ENCODE assay signal across 8 mouse cellular contexts in genomic region chr8:123412560-123413170, GRCm38 (mm10). TPM values are rescaled to one million over a fixed set of nuclear protein-coding genes. Genes with fewer than 3 reads are reported as not detected.
DNase-seq lines count a peak whose midpoint lies in the region; ATAC-seq and TF ChIP-seq lines count a peak whose summit lies in the region.
"Had no signal": no experiment of that assay in that cellular context is flagged by ENCODE, and none has a peak within 500 bp of the region (broad histone marks: within the 10 kb centered on the region; RNA-seq: fewer than 3 reads in every experiment).

No protein-coding gene starts in this region.

- under 1% methylated on average over 12 of the region's 12 CpGs for whole genome bisulfite sequencing in forebrain, embryonic 14.5 days

- DNase-seq in ES-E14 (ENCODE audit: low read depth, low spot score): peak; percentile 89
- peak; percentile 97 for DNase-seq in brain, embryonic 14.5 days (ENCODE audit: low read depth)
- peak; percentile 97 for DNase-seq in forebrain, embryonic 14.5 days (ENCODE audit: low spot score)
- peak; percentile 40 to 54 for DNase-seq in layer of hippocampus, postnatal 25 days (ENCODE audit: extremely low spot score in 1 of 2, low spot score in 1 of 2)
- DNase-seq in naive thymus-derived CD4-positive, alpha-beta T cell, adult 2 months (ENCODE audit: low read depth): peak; percentile 67
- DNase-seq in adrenal gland, postnatal 10 days: no peak
- DNase-seq in spleen, adult 18-20 months: no peak

- 0 out of 2 replicates have a peak, but pooled peaks have one; percentile 14 for TF ChIP-seq POLR2A in brain, embryonic 14.5 days (IDR thresholded peaks at IDR 0.05; ENCODE audit: borderline replicate concordance, extremely low read depth, insufficient read depth, insufficient read length, poor library complexity, severe bottlenecking)

- H3K27me3 ChIP-seq in forebrain, embryonic 14.5 days (replicated peaks; ENCODE audit: control insufficient read depth, insufficient read depth, low read length): no peaks in the 10 kb centered on the region

- in situ Hi-C loops in ES-E14 (cut with MboI; ENCODE audit: low sequenced_read_pairs in 2 of 2, unreplicated experiment in 2 of 2): no loop called here

- peak overlapping the region; percentile 7 to 66; a peak in 2 of 4 replicates for H3K4me3 ChIP-seq in ES-E14 (ENCODE audit: insufficient read depth in 1 of 2, low read depth in 1 of 2, low read length in 2 of 2, poor library complexity in 1 of 2, severe bottlenecking in 1 of 2)
- peak overlapping the region; percentile 87 for H3K4me3 ChIP-seq in forebrain, embryonic 14.5 days (ENCODE audit: low read depth, low read length)

- peak; percentile 40 for ATAC-seq in forebrain, embryonic 14.5 days

- peaks cover 2 to 13% of the 10 kb centered on the region in 2 experiments; a peak in 2 of 4 replicates for H3K4me1 ChIP-seq in ES-E14 (ENCODE audit: control insufficient read depth in 2 of 2, insufficient read depth in 2 of 2, low read length in 2 of 2, poor library complexity in 1 of 2)
- peaks cover 19% of the 10 kb centered on the region for H3K4me1 ChIP-seq in forebrain, embryonic 14.5 days (ENCODE audit: control insufficient read depth, insufficient read depth, low read length)

- no peak for TF ChIP-seq CTCF in brain, embryonic 14.5 days (IDR thresholded peaks at IDR 0.05; ENCODE audit: borderline replicate concordance, extremely low read depth, insufficient read depth, insufficient read length)

- H3K27ac ChIP-seq in ES-E14 (ENCODE audit: insufficient read depth, low read depth, low read length, poor library complexity, severe bottlenecking): no peak overlapping the region
- H3K27ac ChIP-seq in forebrain, embryonic 14.5 days (ENCODE audit: low read depth, low read length): peak overlapping the region; percentile 97

- no peaks in the 10 kb centered on the region for H3K36me3 ChIP-seq in ES-E14 (ENCODE audit: control insufficient read depth, insufficient read depth, low read length, poor library complexity, severe bottlenecking)
- H3K36me3 ChIP-seq in forebrain, embryonic 14.5 days (ENCODE audit: control insufficient read depth, insufficient read depth, low read length): peaks cover 13% of the 10 kb centered on the region

- peak overlapping the region; percentile 97 for H3K4me2 ChIP-seq in forebrain, embryonic 14.5 days (ENCODE audit: low read length)

- H3K9me3 ChIP-seq in ES-E14 (ENCODE audit: control insufficient read depth, insufficient read depth, low read depth, low read length): no peaks in the 10 kb centered on the region
- no peaks in the 10 kb centered on the region for H3K9me3 ChIP-seq in forebrain, embryonic 14.5 days (replicated peaks; ENCODE audit: control insufficient read depth, low read length)

- no peak overlapping the region for H3K9ac ChIP-seq in ES-E14 (ENCODE audit: insufficient read depth, low read depth, low read length, poor library complexity, severe bottlenecking)
- H3K9ac ChIP-seq in forebrain, embryonic 14.5 days (ENCODE audit: low read length): peak overlapping the region; percentile 99

TF ChIP-seq in ES-E14, 5 proteins besides CTCF, POLR2A, EP300 and RAD21:
- TF ChIP-seq MAFK (IDR thresholded peaks at IDR 0.05; ENCODE audit: insufficient read depth, low read depth, low read length) (no peak), HCFC1 (IDR thresholded peaks at IDR 0.05; ENCODE audit: borderline replicate concordance, insufficient read depth, low read length) (no peak), ZNF384 (IDR thresholded peaks at IDR 0.05; ENCODE audit: low read depth, low read length) (no peak), CHD2 (IDR thresholded peaks at IDR 0.05; ENCODE audit: low read depth, low read length) (no peak), ZC3H11A (IDR thresholded peaks at IDR 0.05; ENCODE audit: borderline replicate concordance, low read depth, low read length) (no peak)

RNA-seq across cellular contexts. Expression of gene Tubb3, which starts 1.4 kb away (rescaled TPM):
- total RNA-seq in ES-E14 (2012; rRNA removed): 69.1 and 117 TPM in 2 replicates
- polyA plus RNA-seq in brain, embryonic 14.5 days (2012; rRNA removed): 3,325 and 3,474 TPM in 2 replicates
- polyA plus RNA-seq in forebrain, embryonic 14.5 days (2014; fragmentation: Nextera tagmentation; extraction: Ambion mirVana): 1,786 and 1,955 TPM in 2 replicates
- 100 to 1,000 TPM; 317 to 360 TPM for total RNA-seq in layer of hippocampus, postnatal 25 days (2021)
- total RNA-seq in adrenal gland, postnatal 10 days (2021): 10 to 100 TPM; 29.3 to 74.9 TPM

RNA-seq across cellular contexts. Expression of gene Mc1r, which starts 5.8 kb away (rescaled TPM):
- 0.27 and 0.42 TPM in 2 replicates for total RNA-seq in ES-E14 (2012; rRNA removed)
- polyA plus RNA-seq in brain, embryonic 14.5 days (2012; rRNA removed): 0.05 and 0.08 TPM in 2 replicates
- 0.11 TPM in 1 of 2 replicates, not detected in the other for polyA plus RNA-seq in forebrain, embryonic 14.5 days (2014; fragmentation: Nextera tagmentation; extraction: Ambion mirVana)
- total RNA-seq in layer of hippocampus, postnatal 25 days (2021): under 1 TPM in 1 of 2 experiments, not detected in 1; 0.10 TPM
- total RNA-seq in adrenal gland, postnatal 10 days (2021): not detected
- polyA plus RNA-seq: heart, postnatal 0 days had no signal

RNA-seq across cellular contexts. Expression of gene Def8, which starts 10.7 kb away (rescaled TPM):
- 34.3 and 42.5 TPM in 2 replicates for total RNA-seq in ES-E14 (2012; rRNA removed)
- 53.2 and 55.5 TPM in 2 replicates for polyA plus RNA-seq in brain, embryonic 14.5 days (2012; rRNA removed)
- polyA plus RNA-seq in forebrain, embryonic 14.5 days (2014; fragmentation: Nextera tagmentation; extraction: Ambion mirVana): 44.3 and 48.4 TPM in 2 replicates
- 10 to 100 TPM; 64.6 to 66.6 TPM for total RNA-seq in layer of hippocampus, postnatal 25 days (2021)
- total RNA-seq in adrenal gland, postnatal 10 days (2021): 10 to 100 TPM; 33.2 to 40.3 TPM

RNA-seq across cellular contexts. Expression of gene Tcf25, which starts 39.1 kb away (rescaled TPM):
- total RNA-seq in ES-E14 (2012; rRNA removed): 87.2 and 114 TPM in 2 replicates
- polyA plus RNA-seq in brain, embryonic 14.5 days (2012; rRNA removed): 313 and 402 TPM in 2 replicates
- 181 and 203 TPM in 2 replicates for polyA plus RNA-seq in forebrain, embryonic 14.5 days (2014; fragmentation: Nextera tagmentation; extraction: Ambion mirVana)
- total RNA-seq in layer of hippocampus, postnatal 25 days (2021): 100 to 1,000 TPM; 485 to 539 TPM
- total RNA-seq in adrenal gland, postnatal 10 days (2021): 100 to 1,000 TPM; 177 TPM

Comparison
In these comparisons a context has a peak if more than half of its experiments do, and no peak if none do; other contexts are left out.
1. DNase-seq: peak in ES-E14 (single experiment), brain, embryonic 14.5 days (single experiment), forebrain, embryonic 14.5 days (single experiment), layer of hippocampus, postnatal 25 days (2 of 2) and naive thymus-derived CD4-positive, alpha-beta T cell, adult 2 months (single experiment); none in adrenal gland, postnatal 10 days (single experiment) and spleen, adult 18-20 months (0 of 2).